Mouse (Mus musculus) kidney, postnatal 0 days (tissue): ENCODE measurements around the gene Uggt2. TPM values are rescaled to one million over a fixed set of nuclear protein-coding genes. Genes with fewer than 3 reads are reported as not detected.

Experiments used
- ATAC-seq: fragments of 200-750 bp; cut with Nextera tagmentation; replicated peaks from 2 replicates; pipeline ENCODE4 v1.8.0; 2017; ENCODE audit warnings: low read depth, moderate number of reproducible peaks, moderate TSS enrichment, moderate library complexity; ENCODE audit not compliant: low FRiP score
- DNase-seq: peaks from one replicate; pipeline ENCODE4 v3.0.0-alpha.2; 2016; ENCODE audit warnings: low spot score
- H3K27ac ChIP-seq: fragments of 300-500 bp; sonication (generic); 2 replicates; pipeline ENCODE4 v1.5.1; 2014; ENCODE audit warnings: mild to moderate bottlenecking
- H3K27me3 ChIP-seq: fragments of 300-500 bp; sonication (generic); 2 replicates; pipeline ENCODE4 v1.6.1; 2014; ENCODE audit warnings: low read length, mixed read lengths; ENCODE audit not compliant: insufficient read depth
- H3K36me3 ChIP-seq: fragments of 300-500 bp; sonication (generic); 2 replicates; pipeline ENCODE4 v1.6.1; 2014; ENCODE audit warnings: low read length, mixed read lengths; ENCODE audit not compliant: insufficient read depth
- H3K4me1 ChIP-seq: fragments of 300-500 bp; sonication (generic); replicated peaks from 2 replicates; pipeline ENCODE4 v1.6.1; 2014; ENCODE audit warnings: antibody characterized with exemption, low read length, mixed read lengths; ENCODE audit not compliant: insufficient read depth
- H3K4me2 ChIP-seq: fragments of 300-500 bp; sonication (generic); 2 replicates; pipeline ENCODE4 v1.6.1; 2014; ENCODE audit warnings: mild to moderate bottlenecking, low read length, moderate library complexity, mixed read lengths
- H3K4me3 ChIP-seq: fragments of 300-500 bp; sonication (generic); replicated peaks from 2 replicates; pipeline ENCODE4 v1.5.1; 2014; ENCODE audit warnings: low read depth, low read length
- H3K9ac ChIP-seq: fragments of 300-500 bp; sonication (generic); 2 replicates; pipeline ENCODE4 v1.6.1; 2014; ENCODE audit warnings: low read depth, low read length
- H3K9me3 ChIP-seq: fragments of 300-500 bp; sonication (generic); replicated peaks from 2 replicates; pipeline ENCODE4 v1.6.1; 2016; ENCODE audit warnings: low read length, inconsistent platforms, mixed read lengths
- CTCF ChIP-seq: IDR thresholded peaks from 2 replicates; pipeline ENCODE4 v1.5.1; 2016; ENCODE audit warnings: antibody characterized with exemption, low read depth, mild to moderate bottlenecking, moderate library complexity
- WGBS: fragments of 180-500 bp; shearing (Covaris S2); extraction: QIAGEN DNeasy Blood & Tissue Kit; methylation state at CpG from one replicate; pipeline ENCODE4 v1.1.7; 2014; 5-methylcytosine and 5-hydroxymethylcytosine counted together
- polyA plus RNA-seq: library from polyadenylated mRNA; unstranded; fragments of >200 nt; fragmentation: Nextera tagmentation; extraction: Ambion mirVana; gene quantifications from 2 replicates; pipeline ENCODE4 v1.2.1, GENCODE M21; 2015

Gene Uggt2
- polyA plus RNA-seq, 1 experiment from 2014 or later = 9.2 TPM

- Histone ChIP-seq H3K4me1 (peaks cover 12% of the 10 kb centered on the region), H3K9ac (peak overlapping the region; percentile 99), H3K4me2 (peak overlapping the region; percentile 81), H3K9me3 (no peaks in the 10 kb centered on the region), H3K36me3 (no peaks in the 10 kb centered on the region), H3K4me3 (peak overlapping the region; percentile 98), H3K27me3 (no peaks in the 10 kb centered on the region), H3K27ac (peak overlapping the region; percentile 95; the same call in 1 of the 2 replicates)
- 2% methylated on average over 7 of the region's 7 CpGs for WGBS
- ATAC-seq (no peak), DNase-seq (peak; percentile 74)
- TF ChIP-seq CTCF = no peak
Measured at GRCm38 (mm10) chr14:118938551-118938950, 160.7 kb downstream of the Uggt2 start.

GRCm38 (mm10) chr14:118937533-118938492, 161.4 kb downstream of the Uggt2 start, which contains the start of gene Dnajc3:
Gene Dnajc3 (plus strand): TSS chr14:118937976.
- under 1% methylated on average over 104 of the region's 124 CpGs for WGBS
- DNase-seq = peak; percentile 99
- Histone ChIP-seq H3K36me3 (no peaks in the 10 kb centered on the region), H3K4me3 (peak within 1 kb of the TSS; percentile 98), H3K27me3 (no peaks in the 10 kb centered on the region), H3K4me1 (peaks cover 12% of the 10 kb centered on the region), H3K27ac (peak within 1 kb of the TSS; percentile 95), H3K4me2 (peak within 1 kb of the TSS; percentile 88), H3K9me3 (no peaks in the 10 kb centered on the region), H3K9ac (peak within 1 kb of the TSS; percentile 99)
- peak; percentile 100 for ATAC-seq
- no peak for TF ChIP-seq CTCF

DNA sequence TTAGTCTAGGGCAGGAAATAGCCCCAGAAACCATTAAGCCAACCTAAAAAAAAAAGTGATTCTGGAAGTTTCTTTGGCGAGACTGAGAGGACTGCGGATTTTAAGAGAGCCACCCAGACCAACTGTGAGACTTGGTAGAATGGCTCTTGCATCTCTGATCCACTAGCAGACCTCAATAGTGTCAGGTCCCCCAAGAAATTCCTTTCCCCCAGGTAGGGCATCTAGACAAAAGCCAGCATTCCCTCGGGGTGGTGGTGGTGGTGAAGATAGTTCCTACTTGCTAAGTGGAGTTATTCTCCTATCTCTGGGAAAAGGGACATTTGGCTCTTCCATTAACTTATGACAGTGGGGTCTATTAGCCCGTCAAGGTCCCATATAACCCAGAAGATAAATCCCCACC, 162.3 kb downstream of the Uggt2 start:
- TF ChIP-seq CTCF = no peak
- Histone ChIP-seq H3K4me3 (peak overlapping the region; percentile 98), H3K27me3 (no peaks in the 10 kb centered on the region), H3K27ac (0 out of 2 replicates have a peak overlapping the region, but pooled peaks have one; percentile 72), H3K36me3 (no peaks in the 10 kb centered on the region), H3K9me3 (no peaks in the 10 kb centered on the region), H3K4me2 (peak overlapping the region; percentile 88), H3K4me1 (peaks cover 12% of the 10 kb centered on the region), H3K9ac (peak overlapping the region; percentile 64)
- ATAC-seq (no peak), DNase-seq (no peak)
- 27% methylated on average over 4 of the region's 4 CpGs for WGBS

GRCm38 (mm10) chr14:118936236-118936635, 163.0 kb downstream of the Uggt2 start:
- Histone ChIP-seq H3K4me1 (peaks cover 12% of the 10 kb centered on the region), H3K36me3 (no peaks in the 10 kb centered on the region), H3K4me3 (no peak overlapping the region), H3K9me3 (no peaks in the 10 kb centered on the region), H3K4me2 (no peak overlapping the region), H3K27ac (no peak overlapping the region), H3K9ac (no peak overlapping the region), H3K27me3 (no peaks in the 10 kb centered on the region)
- TF ChIP-seq CTCF = no peak
- no peak for ATAC-seq
- WGBS = 61% methylated on average over 3 of the region's 3 CpGs
- DNase-seq = no peak

Other genes starting within 250 kb of the Uggt2 start
- gene Dzip1, start 174.0 kb downstream of the Uggt2 start, polyA plus RNA-seq = 10.3 and 10.7 TPM in 2 replicates
- gene Dnajc3, start 161.5 kb downstream of the Uggt2 start, polyA plus RNA-seq = 43.1 and 46.3 TPM in 2 replicates
- 0.08 and 0.10 TPM in 2 replicates for gene Hs6st3, start 38.9 kb upstream of the Uggt2 start, polyA plus RNA-seq